Mouse (Mus musculus) MEL (cell line): ENCODE results near the gene Upp2. TPM values are rescaled to one million over a fixed set of nuclear protein-coding genes. Genes with fewer than 3 reads are reported as not detected.

Source experiments
- DNase-seq: peaks from one replicate; pipeline ENCODE4 v3.0.0; 2011; ENCODE audit warnings: low read depth, low spot score
- H3K27ac ChIP-seq: 2 replicates; pipeline ENCODE4 v1.5.1; 2012; ENCODE audit warnings: low read depth, mild to moderate bottlenecking, control low read depth, low read length, moderate library complexity; ENCODE audit not compliant: control insufficient read depth
- H3K27me3 ChIP-seq, 2 experiments: fragments of 150-350 bp in 1 of 2; sonication (generic) in 1 of 2; 2 replicates each; pipeline ENCODE4 v1.6.1; 2012; ENCODE audit warnings: low read length in 2 of 2, mild to moderate bottlenecking in 2 of 2, improper control_type of control experiment in 1 of 2, moderate library complexity in 1 of 2; ENCODE audit not compliant: insufficient read depth in 2 of 2, control insufficient read depth in 1 of 2
- H3K36me3 ChIP-seq, 2 experiments: 2 replicates each; pipeline ENCODE4 v1.6.1; 2012 to 2014; ENCODE audit warnings: low read length in 2 of 2, improper control_type of control experiment in 1 of 2, inconsistent platforms in 1 of 2, mild to moderate bottlenecking in 1 of 2; ENCODE audit not compliant: insufficient read depth in 2 of 2, control insufficient read depth in 1 of 2
- H3K4me1 ChIP-seq, 2 experiments: fragments of 150-350 bp in 1 of 2; sonication (generic) in 1 of 2; 2 replicates each; pipeline ENCODE4 v1.6.1; 2012; ENCODE audit warnings: low read length in 2 of 2, improper control_type of control experiment in 1 of 2, mild to moderate bottlenecking in 1 of 2; ENCODE audit not compliant: insufficient read depth in 2 of 2, control insufficient read depth in 1 of 2
- H3K4me3 ChIP-seq, 2 experiments: fragments of 150-350 bp in 1 of 2; sonication (generic) in 1 of 2; 2 replicates each; pipeline ENCODE4 v1.5.1; 2012; ENCODE audit warnings: low read depth in 2 of 2, low read length in 2 of 2, mild to moderate bottlenecking in 2 of 2, moderate library complexity in 2 of 2, control low read depth in 1 of 2, improper control_type of control experiment in 1 of 2; ENCODE audit not compliant: control insufficient read depth in 1 of 2, insufficient read depth in 1 of 2
- H3K79me2 ChIP-seq: 2 replicates; pipeline ENCODE4 v1.6.1; 2012; ENCODE audit warnings: mild to moderate bottlenecking, low read length, moderate library complexity; ENCODE audit not compliant: control insufficient read depth, poor library complexity, insufficient read depth
- H3K9ac ChIP-seq: 2 replicates; pipeline ENCODE4 v1.6.1; 2012; ENCODE audit warnings: low read depth, mild to moderate bottlenecking, control low read depth, low read length, moderate library complexity; ENCODE audit not compliant: control insufficient read depth, poor library complexity, severe bottlenecking
- H3K9me3 ChIP-seq: fragments of 150-350 bp; sonication (generic); replicated peaks from 2 replicates; pipeline ENCODE4 v1.6.1; 2012; ENCODE audit warnings: mild to moderate bottlenecking, low read length, improper control_type of control experiment, moderate library complexity; ENCODE audit not compliant: insufficient read depth
- CHD1 ChIP-seq: IDR thresholded peaks from 2 replicates; pipeline ENCODE4 v1.6.1; 2012; ENCODE audit warnings: low read depth, mild to moderate bottlenecking, inconsistent platforms, low read length, improper control_type of control experiment
- CHD2 ChIP-seq: IDR thresholded peaks from 2 replicates; pipeline ENCODE4 v1.6.1; 2011; ENCODE audit warnings: low read length, improper control_type of control experiment
- E2F4 ChIP-seq: IDR thresholded peaks from 2 replicates; pipeline ENCODE4 v1.6.1; 2011; ENCODE audit warnings: low read depth, low read length, improper control_type of control experiment, borderline replicate concordance
- ELF1 ChIP-seq: IDR thresholded peaks from 2 replicates; pipeline ENCODE4 v1.6.1; 2014; ENCODE audit warnings: low read depth, mild to moderate bottlenecking, inconsistent platforms, low read length, improper control_type of control experiment, moderate library complexity
- ETS1 ChIP-seq: IDR thresholded peaks from 2 replicates; pipeline ENCODE4 v1.6.1; 2012; ENCODE audit warnings: low read depth, mild to moderate bottlenecking, inconsistent platforms, low read length, improper control_type of control experiment, moderate library complexity
- GABPA ChIP-seq: IDR thresholded peaks from 2 replicates; pipeline ENCODE4 v1.6.1; 2012; ENCODE audit warnings: low read depth, mild to moderate bottlenecking, inconsistent platforms, low read length, improper control_type of control experiment, moderate library complexity
- KAT2A ChIP-seq: conservative IDR thresholded peaks from 2 replicates; pipeline ENCODE4 v1.6.1; 2012; ENCODE audit warnings: low read depth, low read length, improper control_type of control experiment, inconsistent platforms
- MYC ChIP-seq: IDR thresholded peaks from 2 replicates; pipeline ENCODE4 v1.6.1; 2011; ENCODE audit warnings: low read depth, mild to moderate bottlenecking, low read length, improper control_type of control experiment, moderate library complexity
- NRF1 ChIP-seq: IDR thresholded peaks from 2 replicates; pipeline ENCODE4 v1.6.1; 2014; ENCODE audit warnings: low read depth, mild to moderate bottlenecking, inconsistent platforms, low read length, improper control_type of control experiment, moderate library complexity; ENCODE audit not compliant: poor library complexity, insufficient read depth, severe bottlenecking
- POLR2A ChIP-seq, 2 experiments: IDR thresholded peaks; 2 replicates each; pipeline ENCODE4 v1.6.1; 2011 to 2012; ENCODE audit warnings: low read length in 2 of 2, mild to moderate bottlenecking in 2 of 2, control low read depth in 1 of 2, improper control_type of control experiment in 1 of 2, low read depth in 1 of 2, moderate library complexity in 1 of 2; ENCODE audit not compliant: control insufficient read depth in 1 of 2, insufficient read depth in 1 of 2, poor library complexity in 1 of 2
- POLR2AphosphoS2 ChIP-seq: IDR thresholded peaks from 2 replicates; pipeline ENCODE4 v1.6.1; 2011; ENCODE audit warnings: low read length, improper control_type of control experiment
- POLR2AphosphoS5 ChIP-seq: IDR thresholded peaks from 2 replicates; pipeline ENCODE4 v1.6.1; 2012; ENCODE audit warnings: low read depth, borderline replicate concordance, mild to moderate bottlenecking, inconsistent platforms, low read length, moderate library complexity, mixed read lengths
- RCOR1 ChIP-seq: IDR thresholded peaks from 2 replicates; pipeline ENCODE4 v1.6.1; 2012; ENCODE audit warnings: low read depth, mild to moderate bottlenecking, inconsistent platforms, low read length, improper control_type of control experiment
- SIN3A ChIP-seq: IDR thresholded peaks from 2 replicates; pipeline ENCODE4 v1.6.1; 2012; ENCODE audit warnings: low read length, improper control_type of control experiment, inconsistent platforms
- UBTF ChIP-seq: IDR thresholded peaks from 2 replicates; pipeline ENCODE4 v1.6.1; 2012; ENCODE audit warnings: low read depth, mild to moderate bottlenecking, inconsistent platforms, low read length, improper control_type of control experiment, moderate library complexity, borderline replicate concordance; ENCODE audit not compliant: insufficient read depth
- USF1 ChIP-seq: IDR thresholded peaks from 2 replicates; pipeline ENCODE4 v1.6.1; 2014; ENCODE audit warnings: low read depth, mild to moderate bottlenecking, inconsistent platforms, low read length, improper control_type of control experiment, moderate library complexity
- USF2 ChIP-seq, 2 experiments: IDR thresholded peaks; 2 replicates each; pipeline ENCODE4 v1.6.1; 2011 to 2012; ENCODE audit warnings: improper control_type of control experiment in 2 of 2, low read length in 2 of 2, borderline replicate concordance in 1 of 2, inconsistent platforms in 1 of 2, low read depth in 1 of 2, mild to moderate bottlenecking in 1 of 2; ENCODE audit not compliant: insufficient read depth in 1 of 2
- polyA plus RNA-seq, 2 experiments: library from polyadenylated mRNA; stranded (reverse) in 1 of 2; unstranded in 1 of 2; fragments of >175 nt in 1 of 2; fragments of >200 nt in 1 of 2; gene quantifications; 2 replicates each; pipeline versions ENCODE4 v1.2.1 to v1.2.4; 2012; ENCODE audit warnings: low replicate concordance in 2 of 2, low read depth in 1 of 2; ENCODE audit not compliant: insufficient read length in 2 of 2, insufficient read depth in 1 of 2, missing spikeins in 1 of 2
- total RNA-seq: library from RNA; depleted of rRNA; stranded (reverse); fragments of 300-350 nt; gene quantifications from 2 replicates; pipeline ENCODE4 v1.2.3, GENCODE M21; 2012

Upp2 gene
- total and polyA plus RNA-seq, 3 experiments: not detected

- Histone ChIP-seq H3K27ac (no peak overlapping the region), H3K79me2 (no peaks in the 10 kb centered on the region), H3K9me3 (no peaks in the 10 kb centered on the region), H3K9ac (no peak overlapping the region), H3K27me3 (no peaks in the 10 kb centered on the region), H3K4me3 (no peak overlapping the region), H3K36me3 (no peaks in the 10 kb centered on the region), H3K4me1 (no peaks in the 10 kb centered on the region)
- TF ChIP-seq USF1 (no peak), ELF1 (no peak), POLR2AphosphoS2 (no peak), E2F4 (no peak), RCOR1 (no peak), POLR2AphosphoS5 (no peak), CHD1 (no peak), NRF1 (no peak), CHD2 (no peak)
- DNase-seq: no peak
Measured at GRCm38 (mm10) chr2:58711491-58711890, 144.4 kb downstream of the Upp2 start.

- Histone ChIP-seq H3K9me3 (no peaks in the 10 kb centered on the region), H3K4me3 (no peak overlapping the region), H3K4me1 (no peaks in the 10 kb centered on the region)
Measured at GRCm38 (mm10) chr2:58711935-58712334, 144.8 kb downstream of the Upp2 start.

GRCm38 (mm10) chr2:58717898-58718297 is 150.8 kb downstream of the Upp2 start:
- Histone ChIP-seq H3K36me3 (no peaks in the 10 kb centered on the region), H3K4me1 (no peaks in the 10 kb centered on the region), H3K4me3 (no peak overlapping the region), H3K9ac (no peak overlapping the region), H3K27ac (no peak overlapping the region), H3K9me3 (no peaks in the 10 kb centered on the region), H3K79me2 (no peaks in the 10 kb centered on the region), H3K27me3 (no peaks in the 10 kb centered on the region)
- TF ChIP-seq USF2 (IDR thresholded peaks at IDR 0.05; ENCODE audit: borderline replicate concordance in 1 of 2, insufficient read depth in 1 of 2, low read depth in 1 of 2, low read length in 2 of 2): no peak
- no peak for TF ChIP-seq UBTF
- no peak for TF ChIP-seq NRF1
- DNase-seq: no peak

More at GRCm38 (mm10) chr2:58711935-58712334, 144.8 kb downstream of the Upp2 start:
- Histone ChIP-seq H3K79me2 (no peaks in the 10 kb centered on the region), H3K27me3 (no peaks in the 10 kb centered on the region), H3K36me3 (no peaks in the 10 kb centered on the region), H3K27ac (no peak overlapping the region), H3K9ac (no peak overlapping the region)
- no peak for TF ChIP-seq SIN3A
- no peak for TF ChIP-seq POLR2A (IDR thresholded peaks at IDR 0.05; ENCODE audit: control insufficient read depth in 1 of 2, insufficient read depth in 1 of 2, low read depth in 1 of 2, low read length in 2 of 2, poor library complexity in 1 of 2)
- TF ChIP-seq USF1: no peak
- TF ChIP-seq MYC: no peak
- TF ChIP-seq GABPA: no peak
- no peak for TF ChIP-seq NRF1
- no peak for TF ChIP-seq ETS1
- no peak for TF ChIP-seq KAT2A
- TF ChIP-seq USF2 (IDR thresholded peaks at IDR 0.05; ENCODE audit: borderline replicate concordance in 1 of 2, insufficient read depth in 1 of 2, low read depth in 1 of 2, low read length in 2 of 2): no peak
- no peak for DNase-seq
